Mouse (Mus musculus) heart, postnatal 0 days (tissue): ENCODE data around the gene Prmt3. TPM values are rescaled to one million over a fixed set of nuclear protein-coding genes. Genes with fewer than 3 reads are reported as not detected.

Experiments used
- ATAC-seq: fragments of 200-750 bp; cut with Nextera tagmentation; 2 replicates; pipeline ENCODE4 v1.8.0; 2017; ENCODE audit warnings: low read depth, moderate number of reproducible peaks, moderate library complexity; ENCODE audit not compliant: insufficient read depth
- DNase-seq: peaks from one replicate; pipeline ENCODE4 v3.0.0-alpha.2; 2016; ENCODE audit warnings: low spot score
- H3K27ac ChIP-seq: fragments of 300-500 bp; sonication (generic); 2 replicates; pipeline ENCODE4 v1.5.1; 2014; ENCODE audit warnings: low read depth, mild to moderate bottlenecking
- H3K27me3 ChIP-seq: fragments of 300-500 bp; sonication (generic); 2 replicates; pipeline ENCODE4 v1.6.1; 2014; ENCODE audit warnings: low read length, mixed read lengths; ENCODE audit not compliant: control insufficient read depth, insufficient read depth
- H3K36me3 ChIP-seq: fragments of 300-500 bp; sonication (generic); replicated peaks from 2 replicates; pipeline ENCODE4 v1.6.1; 2014; ENCODE audit warnings: low read length, mixed read lengths; ENCODE audit not compliant: control insufficient read depth, insufficient read depth
- H3K4me1 ChIP-seq: fragments of 300-500 bp; sonication (generic); 2 replicates; pipeline ENCODE4 v1.6.1; 2014; ENCODE audit warnings: antibody characterized with exemption; ENCODE audit not compliant: control insufficient read depth, insufficient read depth
- H3K4me2 ChIP-seq: fragments of 300-500 bp; sonication (generic); 2 replicates; pipeline ENCODE4 v1.6.1; 2014; ENCODE audit warnings: low read depth, mild to moderate bottlenecking, low read length, moderate library complexity
- H3K4me3 ChIP-seq: fragments of 300-500 bp; sonication (generic); 2 replicates; pipeline ENCODE4 v1.5.1; 2014; ENCODE audit warnings: low read depth, low read length
- H3K9ac ChIP-seq: fragments of 300-500 bp; sonication (generic); replicated peaks from 2 replicates; pipeline ENCODE4 v1.6.1; 2014; ENCODE audit warnings: low read depth, low read length, mixed read lengths
- H3K9me3 ChIP-seq: fragments of 300-500 bp; sonication (generic); replicated peaks from 2 replicates; pipeline ENCODE4 v1.6.1; 2016; ENCODE audit warnings: low read length; ENCODE audit not compliant: control insufficient read depth
- CTCF ChIP-seq: IDR thresholded peaks from 2 replicates; pipeline ENCODE4 v1.5.1; 2016; ENCODE audit warnings: antibody characterized with exemption, control low read depth, low read depth
- EP300 ChIP-seq: IDR thresholded peaks from 2 replicates; pipeline ENCODE4 v1.6.1; 2016; ENCODE audit warnings: antibody characterized with exemption, low read depth
- WGBS: fragments of 180-500 bp; shearing (Covaris S2); extraction: QIAGEN DNeasy Blood & Tissue Kit; methylation state at CpG from one replicate; pipeline ENCODE4 v1.1.7; 2014; 5-methylcytosine and 5-hydroxymethylcytosine counted together
- polyA plus RNA-seq: library from polyadenylated mRNA; unstranded; fragments of >200 nt; fragmentation: Nextera tagmentation; extraction: Ambion mirVana; gene quantifications from 2 replicates; pipeline ENCODE4 v1.2.1, GENCODE M21; 2015
- total RNA-seq: library from RNA; depleted of rRNA; stranded (reverse); fragments of >200 nt; gene quantifications from 2 replicates; pipeline ENCODE4 v1.2.3, GENCODE M21; 2014; ENCODE audit warnings: low replicate concordance

Prmt3 gene
- total and polyA plus RNA-seq, 2 experiments from 2014 or later, result 27.1 to 34.7 TPM

- ATAC-seq (no peak), DNase-seq (no peak)
- peaks cover 13% of the 10 kb centered on the region for H3K4me1 ChIP-seq
- peaks cover 27% of the 10 kb centered on the region for H3K36me3 ChIP-seq
- H3K9me3 ChIP-seq, result no peaks in the 10 kb centered on the region
- H3K27ac ChIP-seq, result no peak overlapping the region
- WGBS, result 81% methylated on average over 12 of the region's 12 CpGs
- no peaks in the 10 kb centered on the region for H3K27me3 ChIP-seq
- TF ChIP-seq CTCF (no peak), EP300 (no peak)
- H3K9ac ChIP-seq, result peak overlapping the region; percentile 53
- H3K4me2 ChIP-seq, result peak overlapping the region; percentile 81
- H3K4me3 ChIP-seq, result peak overlapping the region; percentile 66
These were observed 914 bp downstream of the Prmt3 start for GRCm38 (mm10) chr7:49778904-49779615.

- Histone ChIP-seq H3K36me3 (peaks cover 46% of the 10 kb centered on the region), H3K4me2 (no peak overlapping the region), H3K27ac (no peak overlapping the region), H3K4me3 (no peak overlapping the region), H3K27me3 (no peaks in the 10 kb centered on the region), H3K9me3 (no peaks in the 10 kb centered on the region), H3K9ac (no peak overlapping the region), H3K4me1 (peaks cover 13% of the 10 kb centered on the region)
- DNase-seq (no peak), ATAC-seq (no peak)
- WGBS, result 88% methylated on average over 2 of the region's 2 CpGs
- TF ChIP-seq CTCF (no peak), EP300 (no peak)
These were observed 4.9 kb downstream of the Prmt3 start for GRCm38 (mm10) chr7:49783017-49783416.

GRCm38 (mm10) chr7:49785141-49785540 lies 7.0 kb downstream of the Prmt3 start:
- WGBS, result 90% methylated on average over 7 of the region's 7 CpGs
- Histone ChIP-seq H3K9ac (no peak overlapping the region), H3K9me3 (no peaks in the 10 kb centered on the region), H3K36me3 (peaks cover 63% of the 10 kb centered on the region), H3K4me3 (no peak overlapping the region), H3K27me3 (no peaks in the 10 kb centered on the region), H3K4me1 (no peaks in the 10 kb centered on the region), H3K27ac (no peak overlapping the region), H3K4me2 (no peak overlapping the region)
- DNase-seq (no peak), ATAC-seq (no peak)
- TF ChIP-seq EP300 (no peak), CTCF (no peak)

DNA sequence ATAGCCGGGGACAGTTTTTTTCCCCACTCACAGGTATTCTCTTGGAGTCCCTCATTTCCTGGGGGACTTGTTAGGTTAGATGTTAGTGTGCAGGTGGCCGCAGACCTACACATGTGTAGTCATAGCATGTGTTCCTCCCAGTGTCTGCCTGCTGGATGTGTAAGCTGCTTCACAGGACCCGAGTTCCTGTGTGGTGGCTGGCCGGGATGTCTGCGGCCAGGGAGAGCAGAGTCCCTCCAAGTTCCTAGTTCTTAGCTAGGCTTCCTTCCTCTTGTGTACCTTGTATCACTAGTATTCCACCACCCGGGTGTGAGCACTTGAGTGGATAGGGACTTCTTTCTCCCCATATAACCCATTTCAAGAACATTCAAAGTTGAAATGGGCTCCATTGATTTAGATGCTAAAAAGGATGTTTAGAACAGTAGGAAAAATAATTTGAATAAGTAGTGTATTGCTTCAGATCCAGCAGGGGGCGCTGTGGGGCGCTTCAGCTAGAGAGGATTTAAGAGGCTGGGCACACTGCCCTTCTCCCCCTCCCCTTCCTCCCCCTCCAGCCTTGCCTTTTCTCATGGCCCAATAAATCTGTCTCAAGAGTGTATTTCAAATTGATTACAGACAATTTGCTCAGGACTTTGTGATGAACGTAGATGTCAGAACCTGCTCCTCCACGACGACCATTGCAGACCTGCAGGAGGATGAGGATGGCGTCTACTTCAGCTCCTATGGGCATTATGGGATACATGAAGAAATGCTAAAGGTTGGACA lies 8.7 kb downstream of the Prmt3 start:
- Histone ChIP-seq H3K4me1 (no peaks in the 10 kb centered on the region), H3K4me2 (no peak overlapping the region), H3K4me3 (no peak overlapping the region), H3K9ac (no peak overlapping the region), H3K27me3 (no peaks in the 10 kb centered on the region), H3K36me3 (peaks cover 65% of the 10 kb centered on the region), H3K9me3 (no peaks in the 10 kb centered on the region), H3K27ac (no peak overlapping the region)
- 68% methylated on average over 12 of the region's 12 CpGs for WGBS
- TF ChIP-seq EP300 (no peak), CTCF (peak; percentile 57)
- DNase-seq, result peak; percentile 31
- ATAC-seq, result no peak

GRCm38 (mm10) chr7:49787383-49787645 lies 9.2 kb downstream of the Prmt3 start:
- H3K9me3 ChIP-seq, result no peaks in the 10 kb centered on the region
- H3K27me3 ChIP-seq, result no peaks in the 10 kb centered on the region
- no peak overlapping the region for H3K4me3 ChIP-seq
- no peak overlapping the region for H3K27ac ChIP-seq
- TF ChIP-seq EP300, result no peak
- no peak for TF ChIP-seq CTCF
- whole genome bisulfite sequencing, result 95% methylated on average over 3 of the region's 3 CpGs
- H3K4me1 ChIP-seq, result no peaks in the 10 kb centered on the region
- no peak overlapping the region for H3K9ac ChIP-seq
- H3K36me3 ChIP-seq, result peaks cover 62% of the 10 kb centered on the region
- no peak overlapping the region for H3K4me2 ChIP-seq
- no peak for ATAC-seq
- DNase-seq, result no peak
